Mouse (Mus musculus) testis, adult 2 months (tissue): ENCODE results near the gene Calm2.

ENCODE experiments used
- CTCF ChIP-seq: fragments of 200-500 bp; IDR thresholded peaks from 2 replicates; pipeline ENCODE4 v1.5.1; 2012; ENCODE audit warnings: low read depth, mild to moderate bottlenecking, inconsistent platforms, low read length, moderate library complexity; ENCODE audit not compliant: control insufficient read depth, insufficient read depth, insufficient replicate concordance
- POLR2A ChIP-seq: fragments of 200-500 bp; IDR thresholded peaks from 2 replicates; pipeline ENCODE4 v1.6.1; 2012; ENCODE audit warnings: low read depth, mild to moderate bottlenecking, inconsistent platforms, low read length, moderate library complexity; ENCODE audit not compliant: control insufficient read depth

DNA sequence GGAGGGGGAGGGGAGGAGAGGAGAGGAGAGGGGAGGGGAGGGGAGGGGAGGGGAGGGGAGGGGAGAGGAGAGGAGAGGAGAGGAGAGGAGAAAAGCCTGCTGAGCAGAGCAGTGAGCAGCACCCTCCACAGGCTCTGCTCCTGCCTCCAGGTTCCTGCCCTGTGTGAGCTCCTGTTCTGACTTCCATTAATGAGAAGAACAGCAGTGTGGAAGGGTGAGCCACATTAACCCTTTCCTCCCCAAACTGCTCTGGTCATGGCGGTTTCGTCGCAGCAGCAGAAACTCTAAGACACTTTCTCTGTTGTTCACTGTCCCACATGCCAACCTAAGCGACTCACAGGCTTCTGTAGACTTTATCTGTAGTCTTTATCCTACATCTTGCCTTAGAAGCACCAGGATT, 40.1 kb downstream of the Calm2 start:
- TF ChIP-seq CTCF, result no peak
- no peak for TF ChIP-seq POLR2A
